Comparison of ENCODE assay signal across 1 mouse cellular context in the genomic region with DNA sequence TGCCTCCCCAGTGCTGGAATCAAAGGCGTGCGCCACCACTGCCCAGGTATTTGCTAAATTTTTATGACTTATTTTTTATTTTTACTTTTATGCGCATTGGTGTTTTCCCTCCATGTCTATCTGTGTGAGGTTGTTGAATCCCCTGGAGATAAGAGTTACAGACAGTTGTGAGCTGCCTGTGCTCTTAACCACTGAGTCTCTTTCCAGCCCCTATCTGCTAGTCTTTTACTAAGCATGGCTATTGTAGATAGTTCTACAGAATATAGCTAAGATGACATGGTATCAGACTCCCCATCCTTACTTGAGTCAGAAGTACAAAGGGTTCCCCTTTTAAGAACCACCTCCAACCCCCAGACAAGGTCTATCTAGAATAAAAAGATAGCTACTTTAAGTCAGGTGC.
TF ChIP-seq lines count a peak whose summit lies in the region.

No protein-coding gene starts in this region.

TF ChIP-seq in MEL, 35 proteins besides CTCF, POLR2A, EP300 and RAD21 (continued from another document):
- peak; percentile 16; the same call in 1 of the 2 replicates for TF ChIP-seq TAL1 (IDR thresholded peaks at IDR 0.05; ENCODE audit: low read length)
- TF ChIP-seq JUND (IDR thresholded peaks at IDR 0.05; ENCODE audit: low read depth, low read length), result no peak
